Mouse (Mus musculus) urinary bladder, postnatal 0 days (tissue): ENCODE data around the gene P2rx6. TPM values are rescaled to one million over a fixed set of nuclear protein-coding genes. Genes with fewer than 3 reads are reported as not detected.

Source experiments
- polyA plus RNA-seq: library from polyadenylated mRNA; unstranded; fragments of >200 nt; fragmentation: Nextera tagmentation; extraction: Ambion mirVana; gene quantifications from 2 replicates; pipeline ENCODE4 v1.2.1, GENCODE M21; 2015

The P2rx6 gene
- polyA plus RNA-seq = 1.2 and 1.5 TPM in 2 replicates

GRCm38 (mm10) chr16:17561751-17562208 is at the start of gene P2rx6:
P2rx6 (plus strand) TSS chr16:17561885.

GRCm38 (mm10) chr16:17530640-17531288 is 30.9 kb upstream of the P2rx6 start, which contains the start of gene Thap7:
Thap7 (minus strand) TSS chr16:17531136.

GRCm38 (mm10) chr16:17561128-17561750 is 446 bp upstream of the P2rx6 start, which contains the start of gene Lrrc74b:
Lrrc74b (minus strand) TSS chr16:17561247.

GRCm38 (mm10) chr16:17583064-17583463 is 21.4 kb downstream of the P2rx6 start, which contains the start of gene Slc7a4:
Slc7a4 (minus strand) TSS chr16:17583214.

GRCm38 (mm10) chr16:17619198-17620105 is 57.8 kb downstream of the P2rx6 start, which contains the start of gene Smpd4:
Smpd4 (plus strand) TSS chr16:17619354.

Other genes with a start within 250 kb of the P2rx6 start
- 0.24 and 0.35 TPM in 2 replicates for gene Serpind1, start 230.5 kb upstream of the P2rx6 start, polyA plus RNA-seq
- gene Snap29, start 155.9 kb upstream of the P2rx6 start, polyA plus RNA-seq = 12.3 and 13.3 TPM in 2 replicates
- 17.7 and 19.5 TPM in 2 replicates for gene Pi4ka, start 155.6 kb upstream of the P2rx6 start, polyA plus RNA-seq
- gene Crkl, start 109.9 kb upstream of the P2rx6 start, polyA plus RNA-seq = 30.0 and 30.1 TPM in 2 replicates
- gene Aifm3, start 72.3 kb upstream of the P2rx6 start, polyA plus RNA-seq = 0.06 and 0.08 TPM in 2 replicates
- gene Lztr1, start 53.2 kb upstream of the P2rx6 start, polyA plus RNA-seq = 35.7 and 35.8 TPM in 2 replicates
- gene Thap7, start 30.7 kb upstream of the P2rx6 start, polyA plus RNA-seq = 43.0 and 44.5 TPM in 2 replicates
- gene Lrrc74b, start 638 bp upstream of the P2rx6 start, polyA plus RNA-seq = 0.07 and 0.10 TPM in 2 replicates
- 8.8 and 9.6 TPM in 2 replicates for gene Slc7a4, start 21.3 kb downstream of the P2rx6 start, polyA plus RNA-seq
- gene Smpd4, start 57.5 kb downstream of the P2rx6 start, polyA plus RNA-seq = 9.0 and 9.5 TPM in 2 replicates
- gene Ccdc74a, start 84.6 kb downstream of the P2rx6 start, polyA plus RNA-seq = 3.1 and 4.2 TPM in 2 replicates
- gene Med15, start 171.0 kb downstream of the P2rx6 start, polyA plus RNA-seq = 31.4 and 35.8 TPM in 2 replicates
- gene Klhl22, start 197.7 kb downstream of the P2rx6 start, polyA plus RNA-seq = 28.1 and 30.7 TPM in 2 replicates
- gene Scarf2, start 235.4 kb downstream of the P2rx6 start, polyA plus RNA-seq = 9.4 and 11.1 TPM in 2 replicates